Mouse (Mus musculus) kidney, postnatal 4 days (tissue): ENCODE measurements around the gene Gm9732.
"Not testable (repeated sequence)": the region's sequence is repeated elsewhere in the genome, so short reads cannot be mapped to it uniquely, and the experiment has no call there.

Source experiments
- DNase-seq, 2 experiments: peaks; one replicate each; pipeline ENCODE4 v3.0.0; 2021; ENCODE audit warnings: mixed read lengths in 2 of 2

Gm9732 gene

DNA sequence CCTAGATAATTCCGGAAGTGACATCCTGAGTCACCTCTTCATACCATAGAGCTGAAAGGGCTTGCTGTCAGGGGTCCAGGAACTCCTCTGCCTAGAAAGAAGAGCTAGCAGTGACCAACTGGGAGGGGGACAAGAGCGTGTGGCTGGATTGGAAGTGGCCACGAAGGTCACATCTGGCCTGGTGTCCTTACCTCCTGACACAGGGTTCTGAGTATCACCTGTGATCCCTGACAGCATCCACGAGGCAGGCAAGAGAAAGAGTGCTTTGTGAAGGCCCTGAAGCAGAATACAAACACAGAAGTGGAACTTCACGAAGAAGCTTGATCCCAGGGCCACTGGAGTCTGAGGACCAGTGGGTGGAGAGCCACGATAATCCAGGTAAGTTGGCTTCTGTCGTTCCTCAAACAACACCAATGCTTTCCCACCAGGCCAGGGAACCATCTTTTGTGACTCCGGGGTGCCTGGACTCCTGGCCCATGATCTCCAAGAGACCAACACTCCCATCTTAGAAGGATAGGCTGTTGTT lies at the start of gene Gm9732:
TSS of gene Gm9732 (plus strand) at position 51 of the 526 bp plus-strand sequence.
- not testable (repeated sequence) for DNase-seq

DNA sequence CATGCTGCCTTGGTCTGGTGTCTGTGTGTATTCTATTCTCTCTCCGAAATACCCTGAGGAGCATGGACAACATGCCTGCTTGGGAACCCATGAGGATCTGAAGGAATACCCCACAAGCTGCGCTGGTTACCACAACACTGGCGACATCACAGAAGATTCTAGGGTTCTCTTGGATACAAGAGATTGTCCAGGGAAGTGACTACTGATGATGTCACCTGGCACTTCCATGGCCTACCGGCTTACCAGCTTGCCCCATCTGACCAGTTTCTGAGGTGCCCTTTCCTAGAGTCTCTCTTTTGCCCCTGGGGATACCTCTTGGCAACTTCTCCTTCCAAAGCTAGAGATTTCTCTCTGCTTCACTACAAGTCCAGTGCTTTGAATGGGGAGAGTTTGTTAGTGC lies 39.6 kb upstream of the Gm9732 start, which contains the start of gene Gm8122:
TSS of gene Gm8122 (minus strand) at position 101 of the 400 bp plus-strand sequence.
- DNase-seq, result not testable (repeated sequence)

DNA sequence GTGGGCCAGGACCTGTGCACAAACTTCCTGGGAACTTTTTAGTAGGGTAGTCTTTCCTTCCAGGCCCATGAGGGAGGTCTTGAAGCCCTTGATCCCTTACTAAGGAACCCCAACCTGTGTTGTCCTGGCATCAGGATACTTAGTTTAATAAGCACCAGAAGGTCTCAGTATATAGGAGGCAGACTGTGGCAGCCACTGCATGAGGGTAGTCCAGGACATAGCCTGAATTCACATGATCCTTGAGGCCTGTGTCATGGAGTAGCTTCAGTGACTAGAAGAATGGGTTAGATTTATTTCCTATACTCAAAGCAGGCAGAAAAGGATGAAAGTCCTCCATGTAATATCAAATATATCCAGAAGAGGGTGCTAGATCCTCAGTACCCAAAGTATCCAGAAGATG lies 37.1 kb upstream of the Gm9732 start:
- DNase-seq, result not testable (repeated sequence)

DNA sequence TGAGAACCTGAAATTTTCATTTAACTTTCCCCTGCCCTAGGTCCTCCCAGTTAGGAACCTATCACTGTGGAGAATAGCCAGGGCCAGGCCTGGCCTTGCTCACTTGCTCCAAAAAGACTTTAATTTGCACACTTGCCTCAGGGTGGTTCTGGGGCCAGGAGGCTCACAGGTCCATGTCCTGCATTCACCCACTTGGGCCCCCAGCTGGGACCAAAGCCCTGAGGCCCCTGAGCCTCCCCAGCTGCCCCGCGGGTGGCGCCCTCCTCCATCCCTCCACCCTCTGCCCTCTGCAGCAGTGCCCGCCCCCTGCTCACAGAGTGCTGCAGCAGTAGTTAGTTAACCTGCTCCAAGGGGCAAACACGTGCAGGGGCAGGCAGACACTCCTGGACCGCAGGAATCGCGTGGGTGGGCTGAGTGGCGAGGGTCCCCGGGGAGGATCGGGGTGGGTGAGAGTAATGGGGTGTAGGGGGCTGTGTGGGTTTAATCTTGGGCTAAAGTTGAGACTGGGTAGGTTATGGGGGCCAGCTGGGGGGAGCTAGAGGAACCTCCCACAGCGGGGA lies 25.1 kb upstream of the Gm9732 start:
- DNase-seq, result peak; percentile 33 to 40

DNA sequence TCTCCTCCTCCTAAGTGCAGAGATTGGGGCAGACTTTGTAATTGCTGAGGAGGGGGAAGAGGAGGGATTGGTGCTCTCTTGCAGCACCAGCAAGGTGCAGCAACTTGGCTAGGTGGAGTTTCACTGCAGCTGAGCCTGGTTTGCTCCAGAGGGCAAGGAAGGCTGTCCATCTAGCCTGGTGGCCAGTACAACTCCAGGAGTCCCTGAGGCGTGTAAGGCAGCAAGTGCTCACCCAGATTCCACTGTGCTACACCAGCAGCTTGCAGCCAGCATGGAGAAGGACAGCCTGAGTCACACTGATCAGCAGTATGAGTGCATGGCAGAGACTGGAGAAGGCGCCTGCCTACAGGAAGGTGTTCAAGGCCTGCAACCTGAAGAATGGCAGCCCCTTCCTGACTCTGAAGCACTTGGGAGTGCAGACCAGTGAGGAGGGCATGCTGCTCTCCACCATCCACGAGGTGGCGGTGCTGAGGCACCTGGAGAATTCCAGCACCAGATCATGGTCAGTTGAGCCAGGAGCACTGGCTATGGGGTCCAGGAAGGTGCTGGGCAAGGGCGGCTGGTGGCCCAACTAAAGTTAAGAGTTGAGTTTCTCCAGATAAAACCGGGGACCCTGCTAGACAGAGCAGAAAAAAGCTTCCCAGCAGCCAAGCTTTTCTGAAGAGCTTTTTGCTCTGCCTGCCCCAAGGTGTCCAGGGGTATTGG lies 24.1 kb upstream of the Gm9732 start:
- peak in 1 of 2 experiments; percentile 28 for DNase-seq

DNA sequence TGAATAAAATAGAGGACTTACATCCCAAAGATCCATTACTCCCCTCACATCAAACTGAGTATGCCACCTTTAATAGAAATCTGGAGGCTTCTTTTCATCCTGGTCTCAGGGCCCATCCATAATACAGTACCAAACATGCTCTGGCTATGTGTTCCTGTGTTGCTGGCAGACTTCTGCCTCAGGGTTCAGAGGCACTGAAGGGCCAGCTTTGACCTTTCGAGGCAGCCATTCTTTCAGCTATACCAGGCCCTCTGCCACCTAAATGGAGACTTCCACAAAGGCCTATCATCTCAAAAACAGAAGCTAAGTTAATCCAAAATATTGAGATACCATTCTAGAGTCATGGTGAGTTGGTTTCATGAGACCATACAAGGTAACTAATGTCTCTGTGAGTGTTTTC lies 18.3 kb upstream of the Gm9732 start:
- not testable (repeated sequence) for DNase-seq

DNA sequence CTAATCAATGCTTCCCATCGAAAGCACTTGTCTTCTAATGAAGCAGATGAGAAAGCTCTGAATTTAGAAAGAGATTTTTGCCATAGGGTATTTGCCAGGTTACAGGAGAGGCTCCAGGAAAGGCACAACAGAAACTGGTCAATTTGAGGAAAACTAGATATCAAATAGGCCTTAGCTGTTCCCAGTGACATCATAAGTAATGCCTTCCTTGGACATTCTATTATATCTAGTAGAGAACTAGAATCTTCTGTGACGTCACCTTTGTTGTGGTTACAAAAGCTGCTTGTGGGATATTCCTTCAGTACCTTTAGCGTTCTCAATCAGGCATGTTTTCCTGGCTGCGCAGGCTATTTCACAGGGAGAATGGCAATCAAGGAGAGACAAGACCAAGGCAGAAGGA lies 16.5 kb upstream of the Gm9732 start, which contains the start of gene Gm8126:
TSS of gene Gm8126 (plus strand) at position 301 of the 400 bp plus-strand sequence.
- not testable (repeated sequence) for DNase-seq

DNA sequence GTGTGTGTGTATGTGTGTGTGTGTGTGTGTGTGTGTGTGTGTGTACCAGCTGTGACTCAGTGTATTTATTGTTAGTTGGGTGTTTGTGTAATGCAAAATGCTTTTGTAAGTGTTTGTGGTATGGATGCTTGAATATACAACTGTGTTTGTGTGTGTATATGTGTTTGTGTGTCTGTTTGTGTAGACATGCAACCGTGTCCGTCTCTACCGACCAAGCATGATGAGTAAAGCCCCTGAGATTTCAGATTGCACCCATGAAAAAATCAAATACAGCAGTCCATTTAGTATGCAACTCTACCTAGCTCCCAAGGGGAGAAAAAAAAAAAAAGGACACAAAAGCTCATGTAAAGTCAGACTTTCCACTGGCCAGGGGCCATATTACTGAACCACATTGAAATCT lies 11.4 kb upstream of the Gm9732 start:
- not testable (repeated sequence) for DNase-seq

DNA sequence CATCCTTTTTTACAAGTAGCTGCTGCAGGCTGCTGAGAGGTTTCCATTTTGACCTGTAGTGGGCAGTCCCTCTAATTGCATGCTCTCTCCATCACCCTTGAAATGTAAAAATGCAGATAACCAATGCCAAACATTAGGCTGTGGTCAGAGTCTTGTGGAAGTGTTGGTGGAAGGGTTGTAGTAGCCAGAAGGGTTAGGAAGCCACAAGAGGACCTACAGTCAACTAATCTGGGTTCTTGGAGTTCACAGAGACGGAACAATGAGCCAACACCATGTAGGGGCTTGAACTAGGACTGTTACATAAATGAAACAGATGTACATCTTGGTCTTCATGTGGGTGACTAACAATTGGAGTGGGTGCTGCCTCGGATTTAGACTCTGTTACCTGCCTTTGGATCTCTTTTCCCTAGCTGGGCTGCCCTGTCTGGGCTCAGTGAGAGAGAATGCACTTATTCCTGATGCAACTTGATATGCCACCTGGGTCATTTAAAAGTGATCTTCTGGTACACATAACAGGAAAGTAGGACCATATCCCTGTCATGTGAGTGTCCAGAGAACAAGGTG lies 6.2 kb upstream of the Gm9732 start:
- DNase-seq, result not testable (repeated sequence)

DNA sequence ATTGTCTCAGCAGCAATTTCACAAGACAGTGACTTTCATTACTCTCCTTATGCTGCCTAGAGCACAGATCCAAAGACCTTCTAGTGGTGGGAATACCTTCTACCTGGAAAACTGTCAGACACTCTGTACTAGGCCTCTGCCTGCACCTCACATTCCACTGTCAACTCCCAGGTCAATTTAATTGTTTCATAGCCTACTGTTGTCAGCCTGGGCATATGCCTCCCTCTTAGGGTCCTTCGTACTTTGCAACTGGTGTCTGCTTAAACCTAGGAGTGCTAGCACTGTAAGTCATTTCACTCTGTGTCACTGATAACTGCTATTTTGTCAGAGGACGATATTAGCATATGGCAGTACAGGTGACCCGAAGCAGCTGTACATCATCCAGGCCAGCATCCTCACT lies 5.6 kb upstream of the Gm9732 start:
- not testable (repeated sequence) for DNase-seq

DNA sequence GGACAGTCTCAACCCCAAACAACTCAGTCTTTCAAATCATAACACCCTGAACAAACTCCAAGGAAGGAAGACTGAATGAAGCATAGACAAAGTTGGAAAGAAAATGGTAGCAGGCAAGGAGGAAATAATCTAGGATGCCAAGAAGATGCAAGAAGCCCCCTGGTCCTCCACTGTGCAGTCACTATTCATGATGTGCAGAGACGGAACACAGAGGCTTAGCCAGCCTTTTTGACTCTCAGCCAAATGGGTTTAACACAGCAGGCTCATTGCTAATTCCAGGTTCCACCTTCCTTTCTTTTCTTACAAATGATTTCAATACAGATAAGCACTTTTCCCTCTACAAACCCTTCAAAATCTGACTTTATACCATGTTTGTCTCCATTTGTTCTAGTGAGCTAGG lies 1.7 kb upstream of the Gm9732 start:
- DNase-seq, result not testable (repeated sequence)

DNA sequence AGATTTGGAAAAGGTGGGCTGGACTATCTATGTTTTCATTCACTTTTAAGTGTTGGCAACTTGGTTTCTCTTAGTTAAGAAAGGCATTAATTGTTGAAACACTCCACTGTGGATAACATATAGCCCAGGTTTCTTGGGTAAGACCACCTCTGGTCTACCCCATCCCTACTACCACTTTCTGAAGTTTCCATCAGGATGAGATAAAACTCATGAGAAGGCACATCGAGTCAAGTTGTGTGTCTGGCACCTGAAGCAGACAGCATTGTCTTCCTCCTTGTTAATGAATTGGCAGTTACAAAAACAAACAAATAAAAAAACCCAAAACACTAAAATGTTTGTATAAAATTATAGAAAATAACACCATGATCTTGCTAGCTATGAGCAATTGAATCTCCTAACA lies 916 bp downstream of the Gm9732 start:
- DNase-seq, result not testable (repeated sequence)

DNA sequence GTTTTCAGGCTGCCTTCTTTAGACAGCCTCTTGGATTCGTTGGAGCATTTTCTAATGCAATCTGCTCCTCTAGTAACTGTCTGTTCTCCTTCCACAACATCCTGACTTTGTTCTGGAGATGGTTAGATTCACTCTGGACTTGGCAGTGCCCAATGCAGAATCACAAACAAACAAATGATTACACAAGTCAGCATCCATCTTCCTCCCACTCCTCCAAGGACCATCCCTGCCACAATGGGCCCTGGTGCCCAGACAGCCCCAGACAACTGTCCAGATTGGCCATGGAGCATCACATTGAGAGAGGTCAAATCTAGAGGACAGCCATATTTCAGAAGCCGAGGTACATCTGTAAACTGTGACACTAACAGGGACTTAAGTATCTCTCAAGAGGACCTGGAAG lies 2.6 kb downstream of the Gm9732 start:
- DNase-seq, result not testable (repeated sequence)

DNA sequence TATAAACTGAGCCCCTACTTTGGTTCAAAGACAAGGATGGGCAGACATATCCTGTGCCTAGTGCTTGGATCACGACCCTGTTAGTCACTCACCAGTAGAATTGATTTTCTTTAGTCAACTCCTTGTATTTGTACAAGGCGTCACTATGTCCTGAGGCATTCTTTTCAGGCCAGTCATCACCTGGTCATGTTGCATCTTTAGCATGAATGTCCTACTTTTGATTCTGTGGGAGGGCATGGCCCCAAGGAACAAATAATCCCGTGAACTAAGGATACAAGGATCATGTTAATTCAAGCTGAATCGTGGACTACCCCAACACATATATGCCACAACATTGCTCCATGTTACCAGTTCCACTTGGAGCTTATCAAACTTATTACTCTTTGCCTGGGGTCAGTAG lies 3.3 kb downstream of the Gm9732 start:
- DNase-seq, result not testable (repeated sequence)

DNA sequence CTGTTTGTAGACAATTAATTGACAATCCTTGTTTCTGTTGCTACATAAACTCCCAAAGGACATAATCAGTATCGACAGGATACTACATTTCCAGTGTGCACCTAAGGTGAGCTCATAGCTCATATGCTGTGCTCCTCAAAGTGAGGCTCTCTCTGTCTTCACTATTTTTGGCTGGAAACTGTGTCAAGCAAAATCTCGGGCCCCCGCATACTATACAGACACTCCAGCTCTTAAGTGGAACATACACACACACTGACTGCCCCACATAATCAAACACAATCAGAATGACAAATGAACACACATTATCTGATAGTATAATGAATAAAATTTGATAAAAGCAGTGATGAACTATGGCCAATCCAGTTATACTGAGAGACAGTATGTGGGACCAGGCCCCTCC lies 3.8 kb downstream of the Gm9732 start:
- not testable (repeated sequence) for DNase-seq

DNA sequence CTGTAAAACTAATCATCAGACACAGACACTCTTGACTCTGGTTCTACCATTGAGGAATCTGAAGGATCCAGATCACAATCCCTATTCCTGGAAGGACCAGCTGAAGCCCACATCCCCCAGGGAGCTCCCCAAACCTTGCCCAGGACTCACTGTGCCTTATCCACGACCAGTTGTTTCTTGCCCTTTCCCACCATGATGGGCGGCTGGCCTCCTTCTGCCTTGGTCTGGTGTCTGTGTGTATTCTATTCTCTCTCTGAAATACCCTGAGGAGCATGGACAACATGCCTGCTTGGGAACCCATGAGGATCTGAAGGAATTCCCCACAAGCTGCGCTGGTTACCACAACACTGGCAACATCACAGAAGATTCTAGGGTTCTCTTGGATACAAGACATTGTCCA lies 18.7 kb downstream of the Gm9732 start, which contains the start of gene Gm8127:
TSS of gene Gm8127 (minus strand) at position 330 of the 400 bp plus-strand sequence.
- not testable (repeated sequence) for DNase-seq

DNA sequence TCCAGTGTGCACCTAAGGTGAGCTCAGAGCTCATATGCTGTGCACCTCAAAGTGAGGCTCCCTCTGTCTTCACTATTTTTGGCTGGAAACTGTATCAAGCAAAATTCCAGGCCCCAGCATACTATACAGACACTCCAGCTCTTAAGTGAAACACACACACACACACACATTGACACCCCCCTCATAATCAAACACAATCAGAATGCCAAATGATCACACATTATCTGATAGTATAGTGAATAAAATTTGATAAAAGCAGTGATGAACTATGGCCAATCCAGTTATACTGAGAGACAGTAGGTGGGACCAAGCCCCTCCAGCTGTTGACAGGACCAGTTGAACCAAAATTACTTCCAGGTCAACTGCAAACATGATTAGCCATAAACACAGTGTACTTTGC lies 44.7 kb downstream of the Gm9732 start:
- not testable (repeated sequence) for DNase-seq

DNA sequence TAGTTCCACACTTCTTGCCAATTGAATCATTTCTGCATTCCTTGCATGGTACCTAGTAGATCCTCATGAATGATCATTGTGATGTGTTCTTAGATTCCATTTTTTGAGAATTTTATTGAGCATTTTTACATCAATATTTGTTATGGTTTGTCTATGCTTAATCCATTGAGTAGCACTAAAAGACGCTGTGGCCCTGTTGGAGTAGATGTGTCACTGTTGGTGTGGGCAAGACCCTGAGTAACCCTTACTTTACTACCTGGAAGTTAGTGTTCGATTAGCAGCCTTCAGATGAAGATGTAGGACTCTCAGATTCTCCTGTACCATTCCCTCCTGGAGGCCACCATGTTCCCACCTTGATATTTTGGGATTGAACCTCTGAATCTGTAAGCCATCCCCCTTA lies 53.8 kb downstream of the Gm9732 start:
- not testable (repeated sequence) for DNase-seq

DNA sequence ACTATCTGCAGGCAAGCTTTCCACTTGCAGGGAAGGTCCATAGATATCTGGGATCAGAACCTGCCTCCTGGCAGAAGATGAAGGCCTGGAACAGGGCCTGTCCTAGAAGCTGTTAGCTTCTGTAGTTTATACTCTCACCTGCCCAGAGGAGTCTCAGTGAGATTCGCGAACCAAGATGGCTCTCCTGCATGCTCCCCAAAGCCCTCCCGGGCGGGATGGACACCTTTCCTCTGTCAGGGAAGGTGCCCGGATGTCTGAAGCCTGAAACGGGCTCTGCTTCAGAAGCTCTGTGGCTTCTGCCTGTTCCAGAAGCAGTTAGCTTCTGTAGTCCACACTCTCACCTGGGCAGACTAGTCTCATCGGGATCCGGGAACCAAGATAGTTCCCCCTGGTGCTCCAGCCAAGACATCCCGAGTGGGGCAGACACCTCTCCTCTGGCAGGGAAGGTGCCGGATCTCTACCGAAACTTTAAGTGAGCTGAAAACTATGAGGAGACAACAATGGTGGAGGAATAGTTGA lies 56.6 kb downstream of the Gm9732 start:
- DNase-seq, result not testable (repeated sequence)

DNA sequence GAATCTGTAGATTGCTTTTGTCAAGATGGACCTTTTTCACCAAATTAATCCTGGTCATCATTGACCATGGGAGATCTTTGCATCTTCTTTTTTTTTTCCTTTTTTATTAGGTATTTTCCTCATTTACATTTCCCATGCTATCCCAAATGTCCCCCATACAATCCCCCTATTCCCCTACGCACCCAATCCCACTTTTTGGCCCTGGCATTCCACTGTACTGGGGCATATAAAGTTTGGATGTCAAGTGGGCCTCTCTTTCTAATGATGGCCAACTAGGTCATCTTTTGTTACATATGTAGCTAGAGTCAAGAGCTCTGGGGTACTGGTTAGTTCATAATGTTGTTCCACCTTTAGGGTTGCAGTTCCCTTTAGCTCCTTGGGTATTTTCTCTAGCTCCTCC lies 62.8 kb downstream of the Gm9732 start:
- not testable (repeated sequence) for DNase-seq

DNA sequence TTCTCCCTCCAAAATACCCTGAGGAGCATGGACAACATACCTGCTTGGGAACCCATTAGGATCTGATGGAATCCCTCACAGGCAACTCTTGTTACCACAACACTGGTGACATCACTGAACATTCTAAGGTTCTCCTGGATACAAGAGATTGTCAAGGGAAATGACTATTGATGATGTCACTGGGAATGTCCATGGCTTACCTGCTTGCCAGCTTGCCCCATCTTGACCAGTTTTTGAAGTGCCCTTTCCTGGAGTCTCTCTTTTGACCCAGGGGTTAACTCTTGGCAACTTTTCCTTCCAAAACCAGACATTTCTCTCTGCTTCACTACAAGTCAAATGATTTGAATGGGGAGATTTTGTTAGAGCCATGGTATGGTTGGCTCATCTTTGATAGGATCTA lies 72.9 kb downstream of the Gm9732 start, which contains the start of gene 1700001F09Rik:
TSS of gene 1700001F09Rik (minus strand) at position 101 of the 400 bp plus-strand sequence.
- DNase-seq, result not testable (repeated sequence)

DNA sequence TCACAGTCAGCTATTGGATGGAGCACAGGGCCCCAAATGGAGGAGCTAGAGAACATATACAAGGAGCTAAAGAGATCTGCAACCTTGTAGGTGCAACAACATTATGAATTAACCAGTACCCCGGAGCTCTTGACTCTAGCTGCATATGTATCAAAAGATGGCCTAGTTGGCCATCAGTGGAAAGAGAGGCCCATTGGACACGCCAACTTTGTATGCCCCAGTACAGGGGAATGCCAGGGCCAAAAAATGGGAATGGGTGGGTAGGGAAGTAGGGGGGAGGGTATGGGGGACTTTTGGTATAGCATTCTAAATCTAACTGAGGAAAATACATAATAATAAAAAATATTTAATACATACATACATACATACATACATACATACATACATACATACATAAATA lies 78.1 kb downstream of the Gm9732 start:
- DNase-seq, result peak in 1 of 2 experiments; percentile 3
